Mouse (Mus musculus) heart, embryonic 11.5 days (tissue): ENCODE data around the gene Ttf2. TPM values are rescaled to one million over a fixed set of nuclear protein-coding genes. Genes with fewer than 3 reads are reported as not detected.

Source experiments
- ATAC-seq: fragments of 200-750 bp; cut with Nextera tagmentation; replicated peaks from 2 replicates; pipeline ENCODE4 v1.8.0; 2017; ENCODE audit warnings: moderate library complexity; ENCODE audit not compliant: insufficient number of reproducible peaks, low FRiP score, low TSS enrichment
- H3K27ac ChIP-seq: fragments of 300-500 bp; sonication (generic); 2 replicates; pipeline ENCODE4 v1.5.1; 2014; ENCODE audit warnings: mild to moderate bottlenecking, low read depth, low read length
- H3K27me3 ChIP-seq: fragments of 300-500 bp; sonication (generic); 2 replicates; pipeline ENCODE4 v1.6.1; 2014; ENCODE audit warnings: mild to moderate bottlenecking, low read length, mixed read lengths; ENCODE audit not compliant: control insufficient read depth, insufficient read depth
- H3K36me3 ChIP-seq: fragments of 300-500 bp; sonication (generic); 2 replicates; pipeline ENCODE4 v1.6.1; 2014; ENCODE audit warnings: mild to moderate bottlenecking, low read length, moderate library complexity, mixed read lengths; ENCODE audit not compliant: control insufficient read depth, insufficient read depth
- H3K4me1 ChIP-seq: fragments of 300-500 bp; sonication (generic); 2 replicates; pipeline ENCODE4 v1.6.1; 2014; ENCODE audit warnings: low read length; ENCODE audit not compliant: control insufficient read depth, insufficient read depth
- H3K4me2 ChIP-seq: fragments of 300-500 bp; sonication (generic); 2 replicates; pipeline ENCODE4 v1.6.1; 2014; ENCODE audit warnings: mild to moderate bottlenecking, moderate library complexity
- H3K4me3 ChIP-seq: fragments of 300-500 bp; sonication (generic); 2 replicates; pipeline ENCODE4 v1.5.1; 2014; ENCODE audit warnings: low read depth, low read length
- H3K9ac ChIP-seq: fragments of 300-500 bp; sonication (generic); 2 replicates; pipeline ENCODE4 v1.6.1; 2014; ENCODE audit warnings: mild to moderate bottlenecking, low read depth, low read length, moderate library complexity
- H3K9me3 ChIP-seq: fragments of 300-500 bp; sonication (generic); replicated peaks from 2 replicates; pipeline ENCODE4 v1.6.1; 2016; ENCODE audit warnings: low read length; ENCODE audit not compliant: control insufficient read depth
- WGBS: fragments of 180-500 bp; shearing (Covaris S2); extraction: QIAGEN DNeasy Blood & Tissue Kit; methylation state at CpG from one replicate; pipeline ENCODE4 v1.1.7; 2014; ENCODE audit not compliant: insufficient replicate concordance; 5-methylcytosine and 5-hydroxymethylcytosine counted together
- polyA plus RNA-seq: library from polyadenylated mRNA; unstranded; fragments of >200 nt; fragmentation: Nextera tagmentation; extraction: Ambion mirVana; gene quantifications from 2 replicates; pipeline ENCODE4 v1.2.1, GENCODE M21; 2014

The Ttf2 gene
- polyA plus RNA-seq, 1 experiment from 2014 or later = 12.9 TPM

DNA sequence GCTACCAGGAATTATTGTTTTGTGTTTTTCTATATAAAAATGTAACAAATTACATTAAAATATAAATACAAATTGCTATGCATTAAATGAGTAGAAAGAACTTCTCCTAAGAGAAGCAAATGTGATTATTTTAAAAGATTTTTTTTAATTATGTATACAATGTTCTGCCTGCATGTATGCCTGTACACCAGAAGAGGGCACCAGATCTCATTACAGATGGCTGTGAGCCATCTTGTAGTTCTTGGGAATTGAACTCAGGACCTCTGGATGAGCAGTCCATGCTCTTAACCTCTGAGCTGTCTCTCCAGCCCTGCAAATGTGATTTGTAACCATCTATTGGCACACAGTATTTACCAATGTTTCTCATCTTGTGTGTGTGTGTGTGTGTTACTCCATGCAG, 14.8 kb downstream of the Ttf2 start:
- Histone ChIP-seq H3K27ac (no peak overlapping the region), H3K9me3 (no peaks in the 10 kb centered on the region), H3K36me3 (peaks cover 33% of the 10 kb centered on the region), H3K27me3 (no peaks in the 10 kb centered on the region), H3K4me2 (no peak overlapping the region), H3K9ac (no peak overlapping the region), H3K4me1 (no peaks in the 10 kb centered on the region), H3K4me3 (no peak overlapping the region)
- ATAC-seq = no peak

DNA sequence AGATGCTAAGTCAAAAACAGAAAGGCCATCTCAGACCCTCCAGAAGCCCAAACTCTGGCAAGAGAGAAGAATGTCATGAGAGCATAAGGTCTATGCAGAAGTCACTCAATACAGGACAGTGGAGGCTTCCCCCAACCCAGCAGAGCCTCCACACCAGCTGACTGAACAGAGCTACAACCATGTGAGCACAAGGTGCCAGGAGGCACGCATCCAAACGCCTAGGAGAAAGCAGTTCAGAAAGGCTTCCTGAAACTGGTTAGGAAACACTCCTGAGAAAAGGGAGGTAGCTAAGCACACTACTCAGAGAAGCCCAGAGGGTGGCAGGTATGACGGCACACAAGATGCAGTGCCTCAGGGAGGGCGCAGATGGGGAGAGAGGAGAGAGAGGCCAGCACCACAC, 17.9 kb downstream of the Ttf2 start:
- H3K36me3 ChIP-seq = peaks cover 33% of the 10 kb centered on the region
- H3K4me1 ChIP-seq = no peaks in the 10 kb centered on the region
- no peaks in the 10 kb centered on the region for H3K27me3 ChIP-seq
- no peak for ATAC-seq
- 96% methylated on average over 4 of the region's 4 CpGs for WGBS
- no peak overlapping the region for H3K27ac ChIP-seq
- H3K9me3 ChIP-seq = no peaks in the 10 kb centered on the region
- no peak overlapping the region for H3K9ac ChIP-seq
- no peak overlapping the region for H3K4me2 ChIP-seq
- H3K4me3 ChIP-seq = no peak overlapping the region

DNA sequence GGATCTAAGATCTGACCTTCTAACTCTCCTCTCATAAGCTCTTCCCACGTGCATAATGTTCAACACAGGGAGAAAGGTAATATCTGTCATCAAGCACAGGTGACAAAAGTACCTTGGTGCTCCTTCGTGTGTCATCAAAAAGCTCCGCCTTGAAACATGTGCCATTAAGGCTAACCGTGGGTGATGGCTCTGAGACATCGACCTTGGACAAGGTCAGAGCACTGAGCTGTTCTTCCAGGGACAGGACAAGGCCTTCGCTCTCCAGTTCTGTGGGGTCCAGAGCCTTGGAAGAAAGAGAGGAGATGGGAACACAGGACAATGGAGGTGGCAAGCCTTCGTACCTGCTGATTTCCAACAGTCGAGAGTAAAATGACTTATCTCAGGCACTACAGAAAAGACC, 22.2 kb downstream of the Ttf2 start:
- Histone ChIP-seq H3K27ac (no peak overlapping the region), H3K4me2 (no peak overlapping the region), H3K4me3 (no peak overlapping the region), H3K9ac (no peak overlapping the region), H3K36me3 (peaks cover 21% of the 10 kb centered on the region), H3K9me3 (no peaks in the 10 kb centered on the region), H3K4me1 (no peaks in the 10 kb centered on the region), H3K27me3 (no peaks in the 10 kb centered on the region)
- 80% methylated on average over 8 of the region's 8 CpGs for WGBS
- no peak for ATAC-seq

DNA sequence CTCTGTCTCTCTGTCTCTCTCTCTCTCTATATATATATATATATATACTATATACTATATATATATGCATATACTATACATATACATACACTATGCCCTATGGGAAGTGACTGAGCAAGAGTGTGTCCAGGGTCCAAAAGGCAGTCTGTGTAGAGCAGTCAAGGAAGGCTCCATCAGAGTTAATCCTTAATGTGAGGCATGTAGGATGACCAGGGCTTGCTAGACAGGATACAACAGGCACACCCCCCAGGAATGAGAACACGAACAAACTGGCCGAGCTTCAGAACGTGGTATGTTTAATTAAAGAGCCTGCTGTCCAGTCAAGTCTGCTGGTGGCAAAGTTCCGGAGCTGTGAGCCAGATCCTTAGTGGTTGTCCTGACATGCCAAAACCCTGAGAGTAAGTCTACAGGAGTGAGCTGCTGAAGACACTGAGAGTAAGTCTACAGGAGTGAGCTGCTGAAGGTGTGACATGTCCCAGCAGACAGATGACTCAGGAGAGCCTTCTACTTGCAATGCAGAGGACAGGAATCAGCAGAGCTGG, 28.9 kb downstream of the Ttf2 start:
- Histone ChIP-seq H3K27ac (no peak overlapping the region), H3K4me1 (no peaks in the 10 kb centered on the region), H3K27me3 (no peaks in the 10 kb centered on the region), H3K4me3 (no peak overlapping the region), H3K9ac (no peak overlapping the region), H3K9me3 (no peaks in the 10 kb centered on the region), H3K4me2 (no peak overlapping the region), H3K36me3 (peaks cover 16% of the 10 kb centered on the region; the same call in 1 of the 2 replicates)
- no peak for ATAC-seq
- 87% methylated on average over 4 of the region's 4 CpGs for WGBS

DNA sequence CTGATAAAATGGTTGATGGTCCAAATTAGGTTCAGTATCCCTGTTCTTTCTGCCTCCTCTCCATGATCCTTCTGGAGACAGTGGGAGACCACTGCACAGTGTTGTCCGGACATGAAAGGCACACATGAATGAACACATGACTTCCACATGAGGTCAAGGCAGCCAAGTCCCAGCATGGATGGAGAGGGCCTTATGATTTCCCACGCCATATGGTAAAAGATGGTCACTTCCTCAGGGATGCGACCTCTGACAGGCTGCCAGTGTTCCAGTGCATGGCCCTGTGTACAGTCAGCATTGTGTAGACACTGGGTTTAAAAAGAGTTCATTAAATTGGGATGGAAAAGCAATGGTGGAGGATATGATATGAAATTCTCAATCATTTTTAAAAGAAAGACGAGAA, 31.3 kb downstream of the Ttf2 start:
- peaks cover 19% of the 10 kb centered on the region; the same call in 1 of the 2 replicates for H3K36me3 ChIP-seq
- H3K9ac ChIP-seq = no peak overlapping the region
- H3K9me3 ChIP-seq = no peaks in the 10 kb centered on the region
- H3K4me1 ChIP-seq = no peaks in the 10 kb centered on the region
- no peak overlapping the region for H3K4me3 ChIP-seq
- 87% methylated on average over 4 of the region's 4 CpGs for WGBS
- no peaks in the 10 kb centered on the region for H3K27me3 ChIP-seq
- no peak overlapping the region for H3K27ac ChIP-seq
- no peak overlapping the region for H3K4me2 ChIP-seq
- no peak for ATAC-seq

DNA sequence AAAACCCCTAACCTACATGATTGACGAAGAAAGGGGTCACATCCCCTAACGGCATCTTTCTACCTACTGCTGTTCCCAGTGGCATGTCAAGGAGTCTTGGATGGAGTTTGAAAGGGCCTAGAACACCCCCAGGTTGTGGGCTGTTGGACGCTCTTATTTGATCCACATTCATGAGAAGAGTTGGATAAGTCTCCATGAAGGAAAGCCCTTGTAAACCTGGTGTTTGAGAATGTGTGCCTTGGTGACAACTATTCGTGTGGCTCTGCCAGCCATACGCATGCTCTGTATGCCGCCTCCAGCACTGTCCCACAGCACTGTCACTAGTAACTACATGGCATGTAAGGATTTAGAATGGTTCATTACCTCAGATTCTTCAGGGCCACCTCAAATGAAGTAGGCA, 33.3 kb downstream of the Ttf2 start:
- no peak for ATAC-seq
- H3K27me3 ChIP-seq = no peaks in the 10 kb centered on the region
- H3K36me3 ChIP-seq = peaks cover 16% of the 10 kb centered on the region; the same call in 1 of the 2 replicates
- WGBS = 93% methylated on average over 6 of the region's 6 CpGs
- no peak overlapping the region for H3K4me3 ChIP-seq
- H3K27ac ChIP-seq = no peak overlapping the region
- no peaks in the 10 kb centered on the region for H3K9me3 ChIP-seq
- H3K4me1 ChIP-seq = no peaks in the 10 kb centered on the region
- no peak overlapping the region for H3K9ac ChIP-seq
- no peak overlapping the region for H3K4me2 ChIP-seq

DNA sequence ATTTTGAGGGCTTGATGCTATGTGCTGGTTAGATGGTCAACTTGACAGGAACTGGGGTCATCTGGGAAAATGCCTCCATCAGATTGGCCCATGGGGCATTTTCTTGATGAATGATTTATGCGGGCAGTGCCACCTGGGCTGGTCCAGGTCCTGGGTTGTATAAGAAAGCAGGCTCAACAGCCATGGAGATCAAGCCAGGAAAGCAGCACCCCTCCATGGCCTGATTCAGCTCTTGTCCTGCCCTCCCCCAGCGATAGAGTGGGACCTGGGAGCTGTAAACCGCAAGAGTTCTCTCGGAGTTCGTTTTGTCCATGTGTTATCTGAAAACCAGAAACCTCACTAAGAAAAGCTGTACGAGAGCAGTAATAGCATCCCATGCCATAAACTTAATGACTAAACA, 33.9 kb downstream of the Ttf2 start:
- peaks cover 13% of the 10 kb centered on the region; the same call in 1 of the 2 replicates for H3K36me3 ChIP-seq
- ATAC-seq = no peak
- no peaks in the 10 kb centered on the region for H3K27me3 ChIP-seq

DNA sequence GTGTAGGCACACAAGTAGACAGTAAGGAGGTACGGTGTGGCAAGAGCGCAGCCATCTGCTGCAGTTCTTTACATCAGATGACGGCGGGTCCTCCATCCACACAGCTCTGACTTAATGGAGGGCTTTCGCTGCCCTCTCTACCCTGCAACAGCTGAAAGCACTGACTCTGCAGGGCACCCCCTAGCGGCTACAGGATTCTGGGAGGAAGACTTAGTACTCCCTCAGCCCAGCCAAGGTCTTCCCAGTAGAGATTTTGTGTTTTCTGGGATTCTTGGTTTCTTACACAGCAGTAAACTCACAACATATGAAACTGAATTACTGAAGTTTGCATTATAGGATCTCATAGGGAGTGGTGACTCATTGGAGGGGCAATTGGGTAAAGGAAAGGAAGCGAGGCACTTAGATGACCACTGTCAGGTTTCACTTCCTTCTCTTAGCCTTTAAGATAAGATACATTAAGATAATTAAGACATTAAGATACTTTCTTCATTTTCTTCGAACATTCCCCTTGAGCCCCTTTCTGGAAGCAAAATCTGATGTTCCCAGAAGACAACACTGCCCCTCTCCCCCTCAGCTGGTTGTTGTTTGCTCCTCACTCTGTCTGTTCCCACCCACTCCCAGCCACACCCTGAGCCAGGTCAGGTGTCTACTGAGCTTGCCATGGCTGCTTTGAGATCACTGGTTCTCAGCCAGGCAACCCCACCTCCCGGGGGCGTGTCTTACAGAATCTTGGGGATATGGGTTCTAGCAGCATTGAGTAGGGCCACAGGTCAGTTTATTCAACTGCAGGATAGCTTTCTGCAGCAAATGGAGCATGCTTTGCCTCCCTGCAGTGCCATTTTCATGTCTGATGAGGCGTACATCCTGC, 37.2 kb downstream of the Ttf2 start:
- H3K27me3 ChIP-seq = no peaks in the 10 kb centered on the region
- no peak overlapping the region for H3K4me2 ChIP-seq
- no peaks in the 10 kb centered on the region for H3K9me3 ChIP-seq
- no peak overlapping the region for H3K9ac ChIP-seq
- no peak overlapping the region for H3K4me3 ChIP-seq
- no peak for ATAC-seq
- no peaks in the 10 kb centered on the region for H3K4me1 ChIP-seq
- peaks cover 3% of the 10 kb centered on the region; the same call in 1 of the 2 replicates for H3K36me3 ChIP-seq
- no peak overlapping the region for H3K27ac ChIP-seq
- WGBS = 67% methylated on average over 11 of the region's 11 CpGs

More for the DNA sequence above, 33.9 kb downstream of the Ttf2 start:
- H3K4me2 ChIP-seq = no peak overlapping the region
- no peaks in the 10 kb centered on the region for H3K4me1 ChIP-seq
- no peak overlapping the region for H3K27ac ChIP-seq
- 90% methylated on average over 6 of the region's 6 CpGs for WGBS
- H3K9ac ChIP-seq = no peak overlapping the region
- no peaks in the 10 kb centered on the region for H3K9me3 ChIP-seq
- H3K4me3 ChIP-seq = no peak overlapping the region
